Mouse (Mus musculus): ENCODE measurements around the gene Nup107. TPM values are rescaled to one million over a fixed set of nuclear protein-coding genes. Genes with fewer than 3 reads are reported as not detected.
"Not testable (repeated sequence)": the region's sequence is repeated elsewhere in the genome, so short reads cannot be mapped to it uniquely, and the experiment has no call there.

Nup107 gene
- polyA plus RNA-seq, 1 experiment from 2014 or later, result 35.6 TPM

DNA sequence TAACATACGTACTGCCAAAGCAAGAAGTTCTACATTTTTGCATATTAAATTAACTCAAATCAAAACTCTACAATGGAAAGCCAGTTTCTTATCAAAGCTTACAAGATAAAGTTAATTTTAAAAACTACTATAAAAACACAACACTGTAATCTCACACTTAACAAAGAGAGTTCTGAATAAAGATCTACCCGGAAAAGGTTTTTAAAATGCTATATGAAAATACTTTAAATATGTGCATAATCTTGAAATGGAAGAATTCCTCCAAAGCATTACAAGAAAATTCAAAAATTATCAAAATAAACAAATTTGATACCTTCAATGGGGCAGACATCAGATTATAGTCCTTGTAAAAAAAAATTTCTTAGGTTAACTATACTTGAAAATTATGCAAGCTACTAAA lies 84.1 kb downstream of the Nup107 start:
- 96% methylated on average over 2 of the region's 2 CpGs for WGBS
- H3K4me2 ChIP-seq, result no peak overlapping the region

DNA sequence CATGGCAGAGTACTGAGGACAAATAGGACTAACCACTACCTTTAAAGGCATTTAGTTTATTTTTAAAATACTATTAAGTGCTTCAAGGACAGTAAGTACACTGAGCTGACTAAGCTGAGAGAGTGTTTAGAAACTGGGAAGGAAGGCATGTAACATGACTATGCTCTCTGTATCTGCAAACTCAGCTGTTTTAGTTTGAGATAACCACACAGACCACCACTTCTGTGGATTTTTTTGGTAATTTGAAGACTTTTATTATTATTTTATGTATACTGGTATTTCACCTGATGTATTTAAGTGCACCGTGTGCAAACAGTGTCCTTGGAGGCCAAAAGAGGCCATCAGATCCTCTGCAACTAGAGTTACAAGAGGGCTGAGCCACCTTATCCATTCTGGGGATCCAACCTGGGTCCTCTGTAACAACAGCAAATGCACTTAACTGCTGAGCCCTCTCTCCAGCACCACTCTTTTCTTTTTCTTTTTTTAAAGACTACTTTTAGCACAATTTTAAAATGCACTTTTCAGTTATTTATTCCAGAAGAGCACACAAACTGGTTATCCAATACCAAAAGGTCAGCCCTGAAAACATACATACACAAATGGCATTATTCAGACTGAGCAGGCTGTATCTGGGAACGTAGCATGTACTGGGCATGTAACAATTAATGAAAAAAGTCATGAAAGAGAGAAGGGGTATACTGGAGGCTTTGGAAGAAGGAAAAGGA lies 85.2 kb downstream of the Nup107 start:
- H3K4me2 ChIP-seq, result no peak overlapping the region
- H3K9ac ChIP-seq, result no peak overlapping the region
- no peak for ATAC-seq (replicated peaks; ENCODE audit: insufficient number of reproducible peaks, insufficient read depth, low FRiP score, low read depth)
- no peak overlapping the region for H3K27ac ChIP-seq
- H3K36me3 ChIP-seq, result peaks cover 41% of the 10 kb centered on the region
- H3K9me3 ChIP-seq (replicated peaks), result no peaks in the 10 kb centered on the region
- peaks cover 22% of the 10 kb centered on the region for H3K4me1 ChIP-seq (replicated peaks)
- WGBS, result 86% methylated on average over 2 of the region's 2 CpGs
- no peaks in the 10 kb centered on the region for H3K27me3 ChIP-seq
- H3K4me3 ChIP-seq, result no peak overlapping the region

More for the DNA sequence above, 84.1 kb downstream of the Nup107 start:
- Histone ChIP-seq H3K4me3 (0 out of 2 replicates have a peak overlapping the region, but pooled peaks have one; percentile 91), H3K9me3 (replicated peaks) (no peaks in the 10 kb centered on the region), H3K27ac (no peak overlapping the region), H3K27me3 (no peaks in the 10 kb centered on the region), H3K4me1 (replicated peaks) (peaks cover 22% of the 10 kb centered on the region), H3K36me3 (peaks cover 31% of the 10 kb centered on the region), H3K9ac (no peak overlapping the region)
- ATAC-seq (replicated peaks; ENCODE audit: insufficient number of reproducible peaks, insufficient read depth, low FRiP score, low read depth), result no peak

DNA sequence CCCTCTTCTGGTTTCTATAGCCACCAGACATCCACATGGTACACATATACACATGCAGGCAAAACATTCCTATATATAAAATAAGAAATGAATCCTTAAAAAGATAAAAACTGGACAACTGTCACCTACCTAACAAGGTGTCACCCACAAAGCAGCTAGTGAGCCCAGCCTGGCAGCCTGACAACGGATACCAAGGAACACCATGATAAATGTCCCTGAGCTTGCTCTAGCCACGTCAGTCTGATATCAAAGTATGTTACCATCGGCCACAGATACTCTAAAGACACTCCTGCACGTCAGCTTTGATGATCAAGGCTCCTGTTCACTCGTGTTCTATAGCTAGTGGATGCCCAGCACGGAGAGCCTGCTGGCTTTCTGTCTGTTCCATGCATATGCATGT lies 86.1 kb downstream of the Nup107 start:
- ATAC-seq (replicated peaks; ENCODE audit: insufficient number of reproducible peaks, insufficient read depth, low FRiP score, low read depth), result no peak

DNA sequence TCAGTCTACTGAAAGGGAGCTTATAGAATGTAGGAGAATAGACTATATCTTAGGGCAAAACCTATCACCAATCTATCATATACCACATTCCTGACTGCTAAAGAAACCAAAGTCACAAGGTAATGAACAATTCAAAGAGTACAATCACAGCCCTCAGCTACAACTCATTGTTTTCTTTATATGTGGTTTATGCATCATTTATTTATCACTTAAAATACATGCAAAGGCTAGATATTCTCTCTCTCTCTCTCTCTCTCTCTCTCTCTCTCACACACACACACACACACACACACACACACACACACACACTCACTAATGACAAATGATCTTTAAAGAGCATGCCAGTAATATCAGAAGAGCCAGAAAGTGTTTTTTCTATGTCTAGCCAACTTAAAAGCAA lies 86.7 kb downstream of the Nup107 start:
- no peak for ATAC-seq (replicated peaks; ENCODE audit: insufficient number of reproducible peaks, insufficient read depth, low FRiP score, low read depth)
- Histone ChIP-seq H3K4me1 (replicated peaks) (peaks cover 17% of the 10 kb centered on the region), H3K9me3 (replicated peaks) (no peaks in the 10 kb centered on the region), H3K4me3 (no peak overlapping the region), H3K9ac (no peak overlapping the region), H3K27ac (no peak overlapping the region), H3K4me2 (no peak overlapping the region), H3K27me3 (no peaks in the 10 kb centered on the region), H3K36me3 (peaks cover 53% of the 10 kb centered on the region)

More for the DNA sequence above, 86.1 kb downstream of the Nup107 start:
- no peak overlapping the region for H3K4me2 ChIP-seq
- no peaks in the 10 kb centered on the region for H3K9me3 ChIP-seq (replicated peaks)
- 77% methylated on average over 6 of the region's 6 CpGs for WGBS
- no peaks in the 10 kb centered on the region for H3K27me3 ChIP-seq
- peaks cover 48% of the 10 kb centered on the region for H3K36me3 ChIP-seq
- peaks cover 21% of the 10 kb centered on the region for H3K4me1 ChIP-seq (replicated peaks)
- no peak overlapping the region for H3K4me3 ChIP-seq
- no peak overlapping the region for H3K9ac ChIP-seq
- H3K27ac ChIP-seq, result 0 out of 2 replicates have a peak overlapping the region, but pooled peaks have one; percentile 13

DNA sequence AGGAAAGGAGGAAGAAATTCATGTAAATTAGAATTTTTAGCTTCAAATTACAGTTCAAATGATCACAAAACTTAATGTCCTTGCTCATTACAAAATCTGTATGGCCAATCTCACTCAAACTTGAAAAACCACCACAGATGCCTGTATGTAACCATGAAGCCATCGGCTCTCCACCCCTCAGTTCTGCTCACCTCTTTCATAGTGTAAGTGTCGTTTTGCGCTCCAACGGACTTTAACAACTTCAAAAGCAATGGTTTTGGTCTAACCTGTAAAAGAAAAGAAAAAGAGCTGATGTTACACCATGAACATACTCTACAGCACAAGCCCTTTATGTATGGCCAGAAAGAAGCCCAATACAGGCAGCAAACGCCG lies 87.6 kb downstream of the Nup107 start:
- H3K9ac ChIP-seq, result no peak overlapping the region
- H3K4me2 ChIP-seq, result no peak overlapping the region
- H3K4me1 ChIP-seq (replicated peaks), result peaks cover 17% of the 10 kb centered on the region
- no peak overlapping the region for H3K4me3 ChIP-seq
- ATAC-seq (replicated peaks; ENCODE audit: insufficient number of reproducible peaks, insufficient read depth, low FRiP score, low read depth), result no peak
- H3K9me3 ChIP-seq (replicated peaks), result no peaks in the 10 kb centered on the region
- WGBS, result 96% methylated on average over 6 of the region's 6 CpGs
- H3K27me3 ChIP-seq, result no peaks in the 10 kb centered on the region
- H3K27ac ChIP-seq, result no peak overlapping the region
- H3K36me3 ChIP-seq, result peaks cover 61% of the 10 kb centered on the region

DNA sequence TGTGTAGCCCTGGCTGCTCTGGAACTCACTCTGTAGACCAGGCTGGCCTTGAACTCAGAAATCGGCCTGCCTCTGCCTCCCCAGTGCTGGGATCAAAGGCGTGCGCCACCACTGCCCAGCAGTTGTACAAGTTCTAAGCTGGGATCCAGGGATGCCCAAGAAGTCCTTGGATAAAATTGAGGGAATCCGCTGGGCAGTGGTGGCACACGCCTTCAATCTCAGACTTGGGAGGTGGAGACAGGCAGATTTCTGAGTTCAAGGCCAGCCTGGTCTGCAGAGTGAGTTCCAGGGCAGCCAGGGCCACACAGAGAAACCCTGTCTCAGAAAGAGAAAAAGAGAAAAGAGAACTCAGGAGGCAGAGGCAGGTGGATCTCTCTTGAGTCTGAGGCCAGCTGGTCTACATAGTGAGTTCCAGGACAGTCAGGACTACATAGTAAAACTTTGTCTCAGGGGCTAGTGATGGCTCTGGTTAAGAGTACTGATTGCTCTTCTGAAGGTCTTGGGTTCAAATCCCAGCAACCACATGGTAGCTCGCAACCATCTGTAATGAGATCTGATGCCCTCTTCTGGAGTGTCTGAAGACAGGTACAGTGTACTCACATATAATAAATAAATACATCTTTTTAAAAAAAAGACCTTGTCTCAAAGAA lies 88.1 kb downstream of the Nup107 start:
- 98% methylated on average over 6 of the region's 6 CpGs for WGBS
- H3K4me3 ChIP-seq; H3K9me3 ChIP-seq (replicated peaks); H3K27me3 ChIP-seq; H3K4me2 ChIP-seq; H3K27ac ChIP-seq; ATAC-seq (replicated peaks; ENCODE audit: insufficient number of reproducible peaks, insufficient read depth, low FRiP score, low read depth); H3K9ac ChIP-seq: not testable (repeated sequence)
- Histone ChIP-seq H3K36me3 (peaks cover 66% of the 10 kb centered on the region), H3K4me1 (replicated peaks) (peaks cover 16% of the 10 kb centered on the region)

DNA sequence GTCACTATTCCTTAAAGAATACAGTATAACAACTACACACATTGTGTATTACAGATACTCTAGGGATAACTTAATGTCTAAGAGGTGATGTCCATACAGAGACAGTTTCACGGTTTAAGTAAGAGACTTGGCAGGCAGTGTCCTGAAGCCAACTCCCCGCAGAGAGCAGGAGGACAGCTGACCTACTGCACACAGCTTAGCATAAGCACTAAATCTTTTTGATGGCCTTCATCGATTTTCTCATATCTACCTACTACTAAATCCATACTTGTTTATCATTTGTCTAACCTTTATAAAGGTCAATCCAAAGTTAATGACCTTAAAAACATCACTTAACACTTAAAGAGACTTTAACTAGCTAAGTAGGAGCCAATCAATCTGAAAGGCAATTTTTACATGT lies 89.0 kb downstream of the Nup107 start:
- peaks cover 10% of the 10 kb centered on the region for H3K4me1 ChIP-seq (replicated peaks)
- no peak overlapping the region for H3K9ac ChIP-seq
- H3K27ac ChIP-seq, result no peak overlapping the region
- H3K9me3 ChIP-seq (replicated peaks), result no peaks in the 10 kb centered on the region
- H3K36me3 ChIP-seq, result peaks cover 76% of the 10 kb centered on the region
- WGBS, result 84% methylated on average over 3 of the region's 3 CpGs
- no peak for ATAC-seq (replicated peaks; ENCODE audit: insufficient number of reproducible peaks, insufficient read depth, low FRiP score, low read depth)
- H3K4me3 ChIP-seq, result no peak overlapping the region
- H3K27me3 ChIP-seq, result no peaks in the 10 kb centered on the region
- H3K4me2 ChIP-seq, result no peak overlapping the region

DNA sequence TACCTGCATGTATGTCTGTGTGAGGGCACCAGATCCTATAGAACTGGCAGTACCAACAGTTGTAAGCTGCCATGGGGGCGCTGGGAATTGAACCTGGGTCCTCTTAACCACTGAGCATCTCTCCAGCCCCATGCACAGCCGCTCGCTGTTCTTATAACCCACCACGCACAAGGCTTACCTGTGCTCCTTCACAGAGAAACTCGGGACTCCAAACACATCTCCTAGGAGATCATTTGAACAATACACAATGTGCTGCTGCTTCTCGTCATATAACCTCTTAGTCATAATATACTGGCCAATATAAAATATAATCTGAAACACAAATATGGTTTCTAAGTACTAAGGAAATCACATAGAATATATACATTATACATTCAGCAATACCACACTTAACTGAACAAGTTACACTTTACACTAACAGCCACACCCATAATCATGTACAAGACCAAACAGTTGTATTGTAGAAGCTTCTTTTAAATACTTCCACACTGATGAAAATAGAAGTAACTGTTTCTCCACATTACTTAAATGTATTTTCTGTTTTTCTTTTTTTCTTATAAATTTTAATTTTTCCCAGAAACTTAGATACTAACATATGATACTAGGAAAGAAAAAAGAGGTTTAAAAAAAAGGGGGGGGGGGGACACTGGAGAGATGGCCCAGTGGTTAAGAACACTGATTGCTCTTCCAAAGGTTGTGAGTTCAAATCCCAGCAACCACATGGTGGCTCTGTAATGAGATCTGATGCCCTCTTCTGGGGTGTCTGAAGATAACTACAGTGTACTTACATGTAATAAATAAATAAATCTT lies 90.3 kb downstream of the Nup107 start:
- no peak for ATAC-seq (replicated peaks; ENCODE audit: insufficient number of reproducible peaks, insufficient read depth, low FRiP score, low read depth)
- Histone ChIP-seq H3K4me1 (replicated peaks) (peaks cover 6% of the 10 kb centered on the region), H3K4me3 (no peak overlapping the region), H3K9me3 (replicated peaks) (no peaks in the 10 kb centered on the region), H3K36me3 (peaks cover 83% of the 10 kb centered on the region), H3K9ac (no peak overlapping the region), H3K27ac (no peak overlapping the region), H3K4me2 (no peak overlapping the region), H3K27me3 (no peaks in the 10 kb centered on the region)
- 94% methylated on average over 6 of the region's 6 CpGs for WGBS

DNA sequence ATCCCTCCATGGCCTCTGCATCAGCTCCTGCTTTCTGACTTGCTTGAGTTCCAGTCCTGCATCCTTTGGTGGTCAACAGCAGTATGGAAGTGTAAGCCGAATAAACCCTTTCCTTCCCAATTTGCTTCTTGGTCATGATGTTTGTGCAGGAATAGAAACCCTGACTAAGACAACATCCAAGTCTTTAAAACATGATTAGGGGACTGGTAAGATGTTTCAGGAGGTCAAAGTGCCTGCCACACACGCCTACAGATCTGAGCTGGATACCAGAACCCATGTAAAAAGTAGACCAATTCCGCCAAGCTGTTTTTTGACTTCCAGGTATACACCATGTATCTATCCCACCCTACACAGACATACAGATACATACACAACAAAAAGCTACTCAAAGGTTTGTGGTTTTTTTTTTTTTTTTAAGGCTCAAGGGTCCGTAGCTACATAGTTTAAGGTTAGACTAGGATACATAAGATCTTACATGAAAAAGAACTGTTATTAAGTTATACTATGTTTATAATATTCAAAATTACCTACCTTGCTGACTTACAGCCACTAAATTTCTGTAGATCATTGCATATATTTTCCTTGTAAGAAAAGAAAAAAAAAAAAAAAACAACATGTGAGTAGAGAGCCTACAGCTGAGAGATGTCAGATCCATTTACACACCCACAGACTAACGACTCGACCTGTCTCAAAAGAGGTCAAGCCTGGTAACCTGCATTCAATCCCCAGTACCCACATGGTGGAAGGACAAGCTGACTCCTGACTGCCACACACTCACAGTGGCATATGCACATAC lies 91.3 kb downstream of the Nup107 start:
- no peaks in the 10 kb centered on the region for H3K27me3 ChIP-seq
- 92% methylated on average over 6 of the region's 6 CpGs for WGBS
- H3K9me3 ChIP-seq (replicated peaks), result no peaks in the 10 kb centered on the region
- H3K4me3 ChIP-seq, result no peak overlapping the region
- no peak for ATAC-seq (replicated peaks; ENCODE audit: insufficient number of reproducible peaks, insufficient read depth, low FRiP score, low read depth)
- no peak overlapping the region for H3K4me2 ChIP-seq
- H3K36me3 ChIP-seq, result peaks cover 88% of the 10 kb centered on the region
- no peaks in the 10 kb centered on the region for H3K4me1 ChIP-seq (replicated peaks)
- no peak overlapping the region for H3K27ac ChIP-seq
- no peak overlapping the region for H3K9ac ChIP-seq

Data from heart, embryonic 15.5 days (tissue).